Mouse (Mus musculus) CH12.LX (cell line): ENCODE results near the gene Gm49340.
"Not testable (repeated sequence)": the region's sequence is repeated elsewhere in the genome, so short reads cannot be mapped to it uniquely, and the experiment has no call there.

Experiments
- CTCF ChIP-seq, 2 experiments: IDR thresholded peaks in 1 of 2; conservative IDR thresholded peaks in 1 of 2; 2 replicates each; pipeline ENCODE4 v1.5.1; 2011 to 2012; ENCODE audit warnings: low read depth in 2 of 2, low read length in 2 of 2, improper control_type of control experiment in 1 of 2, inconsistent platforms in 1 of 2, mild to moderate bottlenecking in 1 of 2, moderate library complexity in 1 of 2
- MAX ChIP-seq: IDR thresholded peaks from 2 replicates; pipeline ENCODE4 v1.6.1; 2011; ENCODE audit warnings: low read length, improper control_type of control experiment
- POLR2A ChIP-seq: IDR thresholded peaks from 2 replicates; pipeline ENCODE4 v1.6.1; 2011; ENCODE audit warnings: low read depth, mild to moderate bottlenecking, improper control_type of control experiment, low read length
- POLR2AphosphoS2 ChIP-seq: IDR thresholded peaks from 2 replicates; pipeline ENCODE4 v1.6.1; 2011; ENCODE audit warnings: low read depth, low read length, improper control_type of control experiment
- UBTF ChIP-seq: IDR thresholded peaks from 2 replicates; pipeline ENCODE4 v1.6.1; 2012; ENCODE audit warnings: low read depth, mild to moderate bottlenecking, inconsistent platforms, low read length, improper control_type of control experiment, moderate library complexity
- USF2 ChIP-seq: conservative IDR thresholded peaks from 2 replicates; pipeline ENCODE4 v1.6.1; 2011; ENCODE audit warnings: low read depth, low read length, improper control_type of control experiment
- ZNF384 ChIP-seq: IDR thresholded peaks from 2 replicates; pipeline ENCODE4 v1.6.1; 2012; ENCODE audit warnings: low read depth, low read length, improper control_type of control experiment, inconsistent platforms

DNA sequence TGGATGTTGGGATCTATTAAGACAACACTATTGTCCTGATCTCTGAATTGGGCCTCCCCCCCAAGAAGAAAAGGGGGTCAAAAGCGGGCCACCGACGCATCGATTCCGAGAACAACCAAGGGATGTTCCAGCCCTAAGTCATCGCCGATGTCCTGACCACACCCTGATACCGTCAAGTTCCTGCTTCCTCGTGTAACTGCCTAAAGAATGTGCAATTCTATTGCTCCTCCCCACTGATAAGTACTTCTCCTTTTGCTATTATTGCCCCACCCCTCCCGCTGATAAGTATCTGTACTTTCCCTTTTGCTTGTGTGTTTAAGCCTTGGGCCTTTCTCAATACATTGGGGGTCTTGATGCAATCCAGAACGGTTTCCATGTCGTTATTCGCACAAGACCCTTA lies 8.5 kb upstream of the Gm49340 start:
- TF ChIP-seq MAX; CTCF (conservative IDR thresholded peaks at IDR 0.05 in 1 of 2, IDR thresholded peaks at IDR 0.05 in 1 of 2; ENCODE audit: low read depth in 2 of 2, low read length in 2 of 2); ZNF384; USF2; POLR2AphosphoS2; POLR2A; UBTF: not testable (repeated sequence)
